Mouse (Mus musculus) small intestine, adult 2 months (tissue): ENCODE results near the gene Fam69b.

Experiments
- CTCF ChIP-seq: fragments of 200-500 bp; IDR thresholded peaks from 2 replicates; pipeline ENCODE4 v1.5.1; 2012; ENCODE audit warnings: low read depth, mild to moderate bottlenecking, control low read depth, inconsistent platforms, low read length, moderate library complexity, mixed read lengths; ENCODE audit not compliant: insufficient replicate concordance, insufficient read length; ENCODE audit errors: extremely low read depth
- POLR2A ChIP-seq: fragments of 200-500 bp; IDR thresholded peaks from 2 replicates; pipeline ENCODE4 v1.6.1; 2012; ENCODE audit warnings: low read depth, mild to moderate bottlenecking, control low read depth, inconsistent platforms, low read length, moderate library complexity

- TF ChIP-seq POLR2A (no peak), CTCF (no peak)
Observed at GRCm38 (mm10) chr2:26582741-26583140, 45.5 kb upstream of the Fam69b start.
